Mouse (Mus musculus) embryonic facial prominence, embryonic 10.5 days (tissue): ENCODE data around the gene Aco2. TPM values are rescaled to one million over a fixed set of nuclear protein-coding genes. Genes with fewer than 3 reads are reported as not detected.

Source experiments
- DNase-seq: peaks from one replicate; pipeline ENCODE4 v3.0.0-alpha.2; 2017; ENCODE audit warnings: low spot score
- H3K27ac ChIP-seq: fragments of 300-500 bp; sonication (generic); replicated peaks from 2 replicates; pipeline ENCODE4 v1.5.1; 2016; ENCODE audit warnings: mild to moderate bottlenecking
- H3K27me3 ChIP-seq: fragments of 300-500 bp; sonication (generic); replicated peaks from 2 replicates; pipeline ENCODE4 v1.6.1; 2016; ENCODE audit warnings: low read depth, mild to moderate bottlenecking; ENCODE audit not compliant: poor library complexity, severe bottlenecking
- H3K36me3 ChIP-seq: fragments of 300-500 bp; sonication (generic); replicated peaks from 2 replicates; pipeline ENCODE4 v1.6.1; 2016; ENCODE audit warnings: mild to moderate bottlenecking, moderate library complexity
- H3K4me1 ChIP-seq: fragments of 300-500 bp; sonication (generic); 2 replicates; pipeline ENCODE4 v1.6.1; 2016
- H3K4me3 ChIP-seq: fragments of 300-500 bp; sonication (generic); 2 replicates; pipeline ENCODE4 v1.5.1; 2016; ENCODE audit warnings: mild to moderate bottlenecking, moderate library complexity
- H3K9me3 ChIP-seq: fragments of 300-500 bp; sonication (generic); 2 replicates; pipeline ENCODE4 v1.6.1; 2016; ENCODE audit warnings: mild to moderate bottlenecking
- whole genome bisulfite sequencing: fragments of 180-500 bp; shearing (Covaris S2); methylation state at CpG from one replicate; pipeline ENCODE4 v1.1.7; 2016; 5-methylcytosine and 5-hydroxymethylcytosine counted together
- polyA plus RNA-seq: library from polyadenylated mRNA; unstranded; fragments of >200 nt; fragmentation: Nextera tagmentation; extraction: Ambion mirVana; gene quantifications from 2 replicates; pipeline ENCODE4 v1.2.1, GENCODE M21; 2016

Aco2 gene
- polyA plus RNA-seq, 1 experiment from 2014 or later, result 153 TPM

GRCm38 (mm10) chr15:81860471-81861135 is 11.5 kb upstream of the Aco2 start:
- Histone ChIP-seq H3K36me3 (peaks cover 18% of the 10 kb centered on the region), H3K4me1 (peaks cover 30% of the 10 kb centered on the region), H3K27me3 (no peaks in the 10 kb centered on the region), H3K9me3 (no peaks in the 10 kb centered on the region), H3K4me3 (peak overlapping the region; percentile 89), H3K27ac (peak overlapping the region; percentile 93)
- 48% methylated on average over 8 of the region's 8 CpGs for WGBS
- DNase-seq, result no peak

- no peaks in the 10 kb centered on the region for H3K27me3 ChIP-seq
- H3K9me3 ChIP-seq, result no peaks in the 10 kb centered on the region
- no peak for DNase-seq
- WGBS, result 90% methylated on average over 7 of the region's 7 CpGs
- H3K4me3 ChIP-seq, result no peak overlapping the region
- no peak overlapping the region for H3K27ac ChIP-seq
- peaks cover 4% of the 10 kb centered on the region; the same call in 1 of the 2 replicates for H3K4me1 ChIP-seq
- peaks cover 54% of the 10 kb centered on the region for H3K36me3 ChIP-seq
Measured at GRCm38 (mm10) chr15:81864238-81864637, 7.9 kb upstream of the Aco2 start.

GRCm38 (mm10) chr15:81869985-81870384 is 2.1 kb upstream of the Aco2 start:
- no peak for DNase-seq
- no peak overlapping the region for H3K27ac ChIP-seq
- H3K4me3 ChIP-seq, result 0 out of 2 replicates have a peak overlapping the region, but pooled peaks have one; percentile 3
- peaks cover 59% of the 10 kb centered on the region for H3K36me3 ChIP-seq
- H3K27me3 ChIP-seq, result no peaks in the 10 kb centered on the region
- no peaks in the 10 kb centered on the region for H3K9me3 ChIP-seq
- peaks cover 15% of the 10 kb centered on the region for H3K4me1 ChIP-seq
- 98% methylated on average over 5 of the region's 5 CpGs for WGBS

- Histone ChIP-seq H3K9me3 (no peaks in the 10 kb centered on the region), H3K27me3 (no peaks in the 10 kb centered on the region), H3K4me3 (peak within 1 kb of the TSS; percentile 99), H3K27ac (peak within 1 kb of the TSS; percentile 95), H3K4me1 (peaks cover 15% of the 10 kb centered on the region), H3K36me3 (peaks cover 41% of the 10 kb centered on the region)
- WGBS, result under 1% methylated on average over 30 of the region's 30 CpGs
- DNase-seq, result peak; percentile 96
Measured at GRCm38 (mm10) chr15:81871604-81872261, 376 bp upstream of the Aco2 start, which contains the start of gene Phf5a. TSS of gene Phf5a (minus strand) at chr15:81871911.

DNA sequence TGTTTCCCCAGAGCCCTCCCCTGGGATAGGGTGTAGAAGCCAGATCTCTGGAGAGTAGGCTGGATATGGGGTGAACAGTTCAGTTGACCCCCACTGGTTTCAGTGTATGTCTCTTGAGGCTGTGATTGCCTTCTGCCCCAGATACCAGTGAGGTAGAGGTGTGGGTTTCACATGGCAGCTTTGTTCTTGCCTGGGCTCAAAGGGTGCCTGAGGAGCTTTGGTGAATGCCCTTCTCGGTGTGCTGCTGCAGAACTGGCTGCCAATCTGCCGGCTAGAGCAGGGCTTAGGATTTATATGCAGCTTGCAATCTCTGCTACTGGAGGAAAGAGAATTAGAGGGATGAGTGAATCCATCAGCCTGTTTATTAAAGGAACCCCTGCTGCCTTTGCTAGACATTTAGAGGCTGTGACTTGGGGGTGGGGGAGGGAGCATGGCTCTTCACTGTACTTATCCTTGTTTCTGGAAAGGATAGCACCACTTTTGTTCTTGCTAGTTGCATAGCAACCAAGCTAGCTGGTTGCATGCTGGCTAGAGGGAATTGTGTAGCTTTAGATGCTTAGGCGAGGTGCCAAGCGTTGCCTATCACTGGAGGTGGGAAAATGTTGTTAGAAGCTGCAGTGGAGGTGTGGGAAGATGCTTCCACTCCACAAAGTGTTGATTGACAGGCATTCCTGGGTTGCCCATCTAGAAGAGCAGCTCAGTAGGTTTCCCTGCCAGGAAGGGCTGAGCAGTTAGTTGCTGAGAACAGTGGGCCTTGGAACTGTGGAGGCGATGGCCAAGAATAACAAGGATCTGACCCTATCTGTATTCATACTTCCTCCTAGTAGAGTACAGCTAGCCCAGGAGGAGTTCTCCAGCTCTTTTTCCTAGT is 7.7 kb downstream of the Aco2 start:
- peaks cover 9% of the 10 kb centered on the region; the same call in 1 of the 2 replicates for H3K4me1 ChIP-seq
- H3K27me3 ChIP-seq, result no peaks in the 10 kb centered on the region
- peaks cover 33% of the 10 kb centered on the region for H3K36me3 ChIP-seq
- no peak overlapping the region for H3K27ac ChIP-seq
- no peak for DNase-seq
- H3K9me3 ChIP-seq, result no peaks in the 10 kb centered on the region
- H3K4me3 ChIP-seq, result no peak overlapping the region
- WGBS, result 79% methylated on average over 5 of the region's 5 CpGs

DNA sequence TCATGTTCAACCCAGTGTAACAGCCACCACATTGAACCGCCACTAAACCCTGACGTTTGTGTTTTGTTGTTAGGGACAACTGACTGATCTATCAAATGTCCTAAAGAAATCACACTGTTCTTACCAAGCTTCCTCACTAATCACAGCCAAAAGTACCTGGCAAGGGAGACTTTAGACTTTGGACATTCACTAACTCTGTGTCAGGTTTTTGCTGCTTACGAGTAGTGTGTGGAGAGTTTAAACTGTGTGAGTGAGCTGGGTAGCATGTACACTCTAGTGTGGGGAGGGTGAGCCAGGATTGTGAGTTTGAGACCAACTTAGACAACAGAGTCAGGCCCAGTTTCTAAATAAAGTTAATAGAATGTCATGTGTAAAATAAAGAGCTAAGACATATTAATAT is 10.2 kb downstream of the Aco2 start:
- DNase-seq, result no peak
- no peak overlapping the region for H3K4me3 ChIP-seq
- WGBS, result 94% methylated on average over 3 of the region's 3 CpGs
- H3K9me3 ChIP-seq, result no peaks in the 10 kb centered on the region
- H3K4me1 ChIP-seq, result peaks cover 9% of the 10 kb centered on the region; the same call in 1 of the 2 replicates
- no peaks in the 10 kb centered on the region for H3K27me3 ChIP-seq
- no peak overlapping the region for H3K27ac ChIP-seq
- peaks cover 40% of the 10 kb centered on the region for H3K36me3 ChIP-seq

- 83% methylated on average over 3 of the region's 3 CpGs for WGBS
- H3K4me3 ChIP-seq, result no peak overlapping the region
- no peaks in the 10 kb centered on the region for H3K9me3 ChIP-seq
Measured at GRCm38 (mm10) chr15:81885418-81885934, 13.4 kb downstream of the Aco2 start.

DNA sequence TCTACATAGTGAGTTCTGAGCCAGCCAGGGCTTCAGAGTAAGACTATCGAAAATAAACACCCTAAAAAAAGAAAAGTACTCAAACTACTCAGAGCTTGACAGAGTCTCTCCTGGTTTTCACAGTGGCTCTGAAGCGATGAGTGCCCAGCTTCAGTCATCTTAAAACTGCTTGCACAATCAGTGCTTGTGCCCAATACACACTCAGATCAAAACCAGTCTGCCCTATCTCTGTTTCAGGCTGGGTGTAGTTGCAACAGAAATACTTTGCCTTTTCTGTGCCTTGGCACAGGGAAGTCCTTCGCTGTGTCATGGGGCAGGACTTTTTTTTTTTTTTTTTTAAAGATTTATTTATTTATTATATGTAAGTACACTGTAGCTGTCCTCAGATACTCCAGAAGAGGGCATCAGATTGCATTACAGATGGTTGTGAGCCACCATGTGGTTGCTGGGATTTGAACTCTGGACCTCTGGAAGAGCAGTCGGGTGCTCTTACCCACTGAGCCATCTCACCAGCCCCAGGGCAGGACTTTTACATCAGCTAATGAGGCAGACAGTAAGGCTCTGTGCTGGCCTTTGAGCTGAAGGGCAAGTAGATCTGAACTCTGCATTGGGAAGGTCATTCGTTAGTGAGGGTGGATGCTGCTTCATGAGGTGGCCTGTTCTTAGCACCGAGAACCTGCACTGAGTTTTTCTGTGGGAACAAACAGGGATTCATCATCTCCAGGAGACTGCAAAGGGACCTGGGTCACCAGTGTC is 14.9 kb downstream of the Aco2 start:
- DNase-seq, result no peak
- Histone ChIP-seq H3K27me3 (no peaks in the 10 kb centered on the region), H3K9me3 (no peaks in the 10 kb centered on the region), H3K27ac (no peak overlapping the region), H3K36me3 (peaks cover 77% of the 10 kb centered on the region), H3K4me1 (no peaks in the 10 kb centered on the region), H3K4me3 (no peak overlapping the region)
- WGBS, result 89% methylated on average over 6 of the region's 6 CpGs

More at GRCm38 (mm10) chr15:81885418-81885934, 13.4 kb downstream of the Aco2 start:
- no peak for DNase-seq
- Histone ChIP-seq H3K4me1 (no peaks in the 10 kb centered on the region), H3K27ac (no peak overlapping the region), H3K27me3 (no peaks in the 10 kb centered on the region), H3K36me3 (peaks cover 64% of the 10 kb centered on the region)

GRCm38 (mm10) chr15:81889175-81889574 is 17.1 kb downstream of the Aco2 start:
- H3K36me3 ChIP-seq, result peaks cover 80% of the 10 kb centered on the region
- H3K27ac ChIP-seq, result no peak overlapping the region
- no peak for DNase-seq
- H3K9me3 ChIP-seq, result no peaks in the 10 kb centered on the region
- no peaks in the 10 kb centered on the region for H3K4me1 ChIP-seq
- 93% methylated on average over 7 of the region's 7 CpGs for WGBS
- H3K4me3 ChIP-seq, result no peak overlapping the region
- H3K27me3 ChIP-seq, result no peaks in the 10 kb centered on the region

DNA sequence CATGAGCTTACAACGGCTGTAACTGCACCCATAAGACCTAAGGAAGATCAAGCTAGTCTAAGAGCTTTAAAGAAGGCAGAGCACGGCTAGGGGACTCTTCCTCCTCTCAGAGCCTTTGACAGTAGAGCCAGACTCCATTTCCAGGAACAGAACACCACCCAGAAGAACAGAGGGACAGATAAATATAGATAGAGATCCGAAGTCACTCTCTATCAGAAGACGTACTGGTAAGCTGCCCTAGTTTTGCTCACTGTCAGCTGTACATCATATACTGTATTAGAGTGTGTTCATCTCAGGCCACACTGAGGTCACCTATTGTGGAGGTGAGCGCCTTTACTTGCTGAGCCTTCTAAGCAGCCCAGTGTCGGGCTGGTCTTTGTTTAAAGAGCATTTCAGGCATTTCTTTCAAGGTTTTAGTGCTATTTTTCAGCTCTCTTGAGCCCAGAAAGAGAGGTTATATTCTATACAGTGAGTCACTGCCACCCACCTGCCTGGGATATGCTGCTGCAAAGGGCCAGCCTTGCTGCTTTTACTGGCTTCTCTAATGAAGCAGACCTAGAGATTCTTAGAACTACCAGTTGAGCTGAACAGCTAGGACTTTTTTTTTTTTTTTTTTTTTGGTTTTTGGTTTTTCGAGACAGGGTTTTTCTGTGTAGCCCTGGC is 19.2 kb downstream of the Aco2 start:
- DNase-seq, result no peak
- Histone ChIP-seq H3K9me3 (no peaks in the 10 kb centered on the region), H3K27ac (no peak overlapping the region), H3K36me3 (peaks cover 91% of the 10 kb centered on the region), H3K4me1 (no peaks in the 10 kb centered on the region), H3K4me3 (no peak overlapping the region), H3K27me3 (no peaks in the 10 kb centered on the region)
- WGBS, result 89% methylated on average over 7 of the region's 7 CpGs

DNA sequence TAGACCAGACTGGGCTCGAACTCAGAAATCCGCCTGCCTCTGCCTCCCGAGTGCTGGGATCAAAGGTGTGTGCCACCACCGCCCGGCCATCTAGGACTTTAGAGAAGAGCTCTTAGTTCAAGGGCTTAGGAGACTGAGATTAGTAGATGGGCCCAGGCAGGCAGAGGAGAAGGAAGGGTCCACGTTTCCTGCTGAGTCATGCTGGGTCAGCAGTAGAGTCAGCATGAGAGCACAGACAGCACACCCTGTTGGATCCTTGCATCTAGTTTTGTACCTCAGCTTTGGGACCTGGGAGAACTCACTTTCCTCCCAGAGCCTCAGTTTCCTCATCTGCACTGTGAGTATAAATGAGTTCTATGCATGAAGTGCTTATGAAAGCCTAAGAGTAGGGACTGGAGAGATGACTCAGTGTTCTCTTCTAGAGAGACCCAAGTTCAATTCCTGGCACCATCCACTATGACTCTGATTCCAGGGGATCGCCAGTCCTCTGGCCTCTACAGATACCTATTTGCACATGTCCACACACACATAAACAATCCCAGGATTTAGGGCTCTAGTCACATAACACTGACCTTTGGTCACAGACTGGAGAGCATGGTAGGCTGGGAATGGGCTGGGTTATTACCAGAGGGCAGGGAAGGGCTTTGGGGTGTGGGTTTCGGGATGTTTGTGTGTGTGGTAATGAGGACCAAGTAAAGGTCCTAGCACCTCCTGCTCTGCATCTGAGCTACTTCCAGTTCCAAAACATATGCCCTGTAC is 19.9 kb downstream of the Aco2 start:
- Histone ChIP-seq H3K4me3 (no peak overlapping the region), H3K9me3 (no peaks in the 10 kb centered on the region), H3K36me3 (peaks cover 94% of the 10 kb centered on the region), H3K27ac (no peak overlapping the region), H3K27me3 (no peaks in the 10 kb centered on the region), H3K4me1 (no peaks in the 10 kb centered on the region)
- 93% methylated on average over 8 of the region's 8 CpGs for WGBS
- DNase-seq, result no peak
